Mouse (Mus musculus) megakaryocyte-erythroid progenitor cell, adult 5 weeks (primary cell): ENCODE measurements around the gene Sh3kbp1. TPM values are rescaled to one million over a fixed set of nuclear protein-coding genes. Genes with fewer than 3 reads are reported as not detected.

Experiments
- polyA plus RNA-seq: library from polyadenylated mRNA; stranded (reverse); fragments of >175 nt; gene quantifications from 2 replicates; pipeline ENCODE4 v1.2.3, GENCODE M21; 2012

Sh3kbp1 gene
- 10.4 and 11.2 TPM in 2 replicates for polyA plus RNA-seq

DNA sequence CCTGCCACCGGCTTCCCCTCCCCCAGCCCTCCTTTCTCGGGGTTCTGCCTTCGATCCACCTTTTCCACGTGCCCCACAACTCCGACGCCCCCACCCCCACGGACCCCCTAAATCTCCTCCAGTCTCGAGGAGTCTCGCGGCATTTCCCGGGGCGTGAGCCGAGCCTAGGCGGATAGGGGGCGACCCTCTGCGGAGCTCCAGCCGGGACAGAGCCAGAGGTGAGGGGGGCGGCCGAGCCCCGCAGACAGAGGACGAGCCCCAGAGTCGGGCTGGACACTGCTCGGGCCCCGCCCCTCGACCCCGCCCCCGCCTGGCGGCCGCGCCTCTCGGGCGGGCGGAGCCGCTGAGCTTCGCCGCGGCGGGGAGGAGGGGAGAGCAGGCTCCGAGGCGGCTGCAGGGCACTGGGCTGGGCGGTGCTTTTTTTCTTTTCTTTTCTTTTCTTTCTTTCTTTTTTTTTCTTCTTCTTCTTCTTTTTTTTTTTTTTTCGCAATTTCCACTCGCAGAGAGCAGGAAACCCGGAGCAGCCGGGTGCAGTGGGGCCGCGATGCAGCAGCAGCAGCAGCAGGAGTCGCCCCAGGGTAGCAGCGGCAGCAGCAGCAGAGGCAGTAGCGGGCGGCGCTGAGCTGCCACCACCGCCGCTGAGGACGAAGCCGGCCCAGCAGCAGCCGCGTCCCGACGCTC, at the start of gene Sh3kbp1:
Sh3kbp1 (plus strand) TSS at position 366 of the 681 bp plus-strand sequence.

DNA sequence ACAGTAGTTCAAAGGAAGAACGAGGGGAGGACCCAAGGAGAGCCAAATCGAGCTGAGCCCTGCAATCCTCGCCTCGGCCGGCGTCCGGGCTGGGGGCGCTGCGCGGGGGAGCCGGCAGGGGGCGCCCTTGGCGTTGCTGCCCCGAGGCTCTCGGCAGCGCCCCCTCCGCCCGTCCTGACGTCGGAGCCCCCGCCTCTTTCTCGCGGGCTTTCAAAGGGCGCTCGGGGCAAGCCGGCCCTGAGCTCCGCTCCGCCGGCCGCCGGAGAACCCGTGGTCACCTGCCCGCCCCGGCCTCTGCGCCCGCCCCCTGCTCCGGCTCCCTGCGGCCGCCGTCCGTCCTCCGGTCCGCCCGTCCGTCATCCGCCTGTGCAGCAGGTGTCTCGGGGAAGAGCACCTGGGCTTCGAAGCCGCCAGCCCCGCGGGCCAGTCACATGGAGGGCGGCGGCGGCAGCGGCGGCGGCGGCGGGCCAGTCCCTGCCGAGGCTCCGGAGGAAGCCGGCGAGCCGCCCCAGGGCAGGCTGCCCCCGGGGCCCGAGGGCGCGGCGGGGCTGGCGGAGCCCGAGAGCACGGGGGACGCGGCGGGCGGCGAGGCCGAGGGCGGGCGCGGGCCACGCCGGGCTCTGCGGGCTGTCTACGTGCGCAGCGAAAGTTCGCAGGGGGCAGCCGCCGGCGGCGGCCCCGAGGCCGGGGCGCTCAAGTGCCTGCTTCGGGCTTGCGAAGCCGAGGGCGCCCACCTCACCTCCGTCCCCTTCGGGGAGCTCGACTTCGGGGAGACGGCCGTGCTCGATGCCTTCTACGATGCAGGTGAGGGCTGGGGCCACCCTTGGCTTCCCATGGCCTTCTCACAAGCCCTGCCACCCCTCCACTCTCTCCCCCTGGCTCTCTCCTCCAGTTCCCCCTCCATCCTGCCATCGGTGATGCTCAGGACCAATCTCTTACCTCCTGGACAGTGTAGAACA, 361.2 kb downstream of the Sh3kbp1 start, which contains the start of gene Map3k15:
Map3k15 (plus strand) TSS at position 432 of the 959 bp plus-strand sequence.

Other genes with a start within 250 kb of the Sh3kbp1 start
- 0.01 TPM in 1 of 2 replicates, not detected in the other for gene Map7d2, start 212.7 kb upstream of the Sh3kbp1 start, polyA plus RNA-seq
- gene Bclaf3, start 100.6 kb upstream of the Sh3kbp1 start, polyA plus RNA-seq, result 2.4 and 4.2 TPM in 2 replicates